Mouse (Mus musculus) left cerebral cortex, adult 2 months (tissue): ENCODE results near the gene Nomo1. TPM values are rescaled to one million over a fixed set of nuclear protein-coding genes. Genes with fewer than 3 reads are reported as not detected.
A peak's percentile ranks its signal among the peaks of the same experiment; 100 is the strongest.

Source experiments
- DNase-seq, 2 experiments: peaks; one replicate each; pipeline ENCODE4 v3.0.0; 2021 to 2022; ENCODE audit warnings: low spot score in 2 of 2, mixed read lengths in 1 of 2; ENCODE audit errors: extremely low spot score in 1 of 2
- H3K27ac ChIP-seq: fragments of 200-600 bp; 2 replicates; pipeline ENCODE4 v1.8.1; 2022
- H3K4me3 ChIP-seq: fragments of 200-600 bp; 2 replicates; pipeline ENCODE4 v1.8.1; 2022
- CTCF ChIP-seq: fragments of 200-600 bp; IDR thresholded peaks from 2 replicates; pipeline ENCODE4 v1.8.1; 2022; ENCODE audit warnings: antibody characterized with exemption, mild to moderate bottlenecking, moderate library complexity
- intact Hi-C: fragments of 180-260 bp; cut with DNase I; formaldehyde crosslinking; loops from one replicate; pipeline ENCODE4 v1.15.1; 2025
- total RNA-seq, 2 experiments: library from RNA; stranded (reverse); gene quantifications; 2 replicates each; pipeline ENCODE4 v1.2.3; 2021

Nomo1 gene
- total RNA-seq, 2 experiments from 2014 or later = 102 to 105 TPM

DNA sequence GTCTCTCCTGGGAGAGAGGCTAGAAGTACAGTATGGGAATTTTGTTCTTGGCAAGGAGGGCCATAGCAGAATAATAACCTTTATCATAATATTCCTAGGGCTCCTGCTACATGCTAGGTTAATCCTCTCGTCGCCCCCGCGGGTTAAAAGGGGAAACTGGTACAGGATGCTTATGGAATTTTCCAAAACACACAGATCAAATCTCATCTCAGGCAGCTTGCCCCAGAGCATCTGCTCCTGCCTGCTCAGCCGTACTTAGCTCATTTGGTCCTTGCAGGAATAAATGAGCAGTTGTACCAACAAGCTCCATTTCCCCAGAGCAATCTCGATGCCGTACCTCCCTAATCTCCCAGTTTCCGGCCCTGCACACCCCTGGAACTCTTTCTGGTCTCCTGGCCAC is 98.3 kb downstream of the Nomo1 start:
- Histone ChIP-seq H3K27ac (peak overlapping the region; percentile 81), H3K4me3 (no peak overlapping the region)
- intact Hi-C loops = loop anchor here (2.0 kb wide), 2 partner anchors 31 to 51 kb away; partner anchors contain the start of gene Kcnj11
- no peak for TF ChIP-seq CTCF
- DNase-seq = peak in 1 of 2 experiments; percentile 42

DNA sequence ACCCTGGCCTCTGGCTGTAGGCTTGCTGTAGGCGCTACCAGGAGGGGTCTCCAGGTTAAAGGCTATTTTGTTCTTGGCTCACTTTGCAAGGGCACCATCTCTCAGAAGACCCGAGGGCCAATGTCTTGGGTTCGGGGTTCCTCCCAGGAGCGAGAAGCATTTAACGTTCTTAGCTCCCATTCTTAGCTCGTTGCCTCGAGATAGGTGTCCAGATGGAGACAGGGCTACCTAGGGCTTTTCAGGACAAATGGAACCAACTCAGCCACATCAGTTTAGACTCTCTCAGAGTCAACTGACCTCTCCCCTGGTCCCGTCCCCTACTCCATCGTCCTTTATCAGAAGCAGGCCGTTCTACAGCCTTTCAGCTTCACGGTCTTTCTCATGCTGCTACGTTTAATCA is 98.7 kb downstream of the Nomo1 start:
- Histone ChIP-seq H3K4me3 (no peak overlapping the region), H3K27ac (peak overlapping the region; percentile 81)
- TF ChIP-seq CTCF = no peak
- DNase-seq = no peak
- intact Hi-C loops = no loop called here

Other genes starting within 250 kb of the Nomo1 start
- 100 to 1,000 TPM; 258 to 279 TPM for gene Lmtk3, start 250.0 kb upstream of the Nomo1 start, total RNA-seq
- gene Sult2b1, start 249.0 kb upstream of the Nomo1 start, total RNA-seq = 10 to 100 TPM; 11.3 to 13.6 TPM
- gene Cyth2, start 219.1 kb upstream of the Nomo1 start, total RNA-seq = 100 to 1,000 TPM; 172 to 185 TPM
- gene Kcnj14, start 208.9 kb upstream of the Nomo1 start, total RNA-seq = 1 to 10 TPM; 2.3 to 2.5 TPM
- 10 to 100 TPM; 17.9 to 22.1 TPM for gene Grwd1, start 202.8 kb upstream of the Nomo1 start, total RNA-seq
- gene Kdelr1, start 160.9 kb upstream of the Nomo1 start, total RNA-seq = 10 to 100 TPM; 67.4 to 75.4 TPM
- 10 to 100 TPM; 13.4 to 14.7 TPM for gene Grin2d, start 155.3 kb upstream of the Nomo1 start, total RNA-seq
- not detected for gene Syngr4, start 137.0 kb upstream of the Nomo1 start, total RNA-seq
- 10 to 100 TPM; 21.8 to 22.3 TPM for gene Tmem143, start 136.8 kb upstream of the Nomo1 start, total RNA-seq
- gene Emp3, start 112.3 kb upstream of the Nomo1 start, total RNA-seq = 1 to 10 TPM; 3.1 to 8.7 TPM
- 1 to 10 TPM; 2.3 TPM for gene Ccdc114, start 109.6 kb upstream of the Nomo1 start, total RNA-seq
- gene Abcc6, start 3.4 kb upstream of the Nomo1 start, total RNA-seq = 1 to 10 TPM; 1.4 to 2.1 TPM
- gene Kcnj11, start 67.1 kb downstream of the Nomo1 start, total RNA-seq = 10 to 100 TPM; 41.0 to 45.4 TPM
- gene Abcc8, start 146.3 kb downstream of the Nomo1 start, total RNA-seq = 10 to 100 TPM; 38.6 to 43.8 TPM
- gene Ush1c, start 204.8 kb downstream of the Nomo1 start, total RNA-seq = under 1 TPM in 1 of 2 experiments, not detected in 1; 0.14 TPM
- under 1 TPM; 0.07 to 0.19 TPM for gene Otog, start 207.3 kb downstream of the Nomo1 start, total RNA-seq